Mouse (Mus musculus) spleen, adult 2 months (tissue): Measurements from ENCODE around the gene Spty2d1.

Source experiments
- CTCF ChIP-seq: fragments of 200-500 bp; IDR thresholded peaks from 2 replicates; pipeline ENCODE4 v1.5.1; 2011; ENCODE audit warnings: mild to moderate bottlenecking, inconsistent platforms; ENCODE audit not compliant: insufficient read depth, insufficient read length, insufficient replicate concordance; ENCODE audit errors: extremely low read depth
- POLR2A ChIP-seq: fragments of 200-500 bp; IDR thresholded peaks from 2 replicates; pipeline ENCODE4 v1.6.1; 2011; ENCODE audit warnings: low read depth, low read length, inconsistent platforms

GRCm38 (mm10) chr7:47001900-47002275 lies 6.3 kb downstream of the Spty2d1 start:
- TF ChIP-seq POLR2A (no peak), CTCF (no peak)
